Mouse (Mus musculus): ENCODE measurements at regions not wholly inside any gene's neighbourhood (a gene's known extent, or its start where the extent isn't known, plus 50 kb on each side); places are given as distances from the start of the nearest gene placed in this dataset.
"Not testable (repeated sequence)": the region's sequence is repeated elsewhere in the genome, so short reads cannot be mapped to it uniquely, and the experiment has no call there.

GRCm38 (mm10) chr17:49346701-49347100, 81.5 kb upstream of the Mocs1 start:
- Histone ChIP-seq H3K36me3 (replicated peaks) (no peaks in the 10 kb centered on the region), H3K9me3 (replicated peaks) (no peaks in the 10 kb centered on the region), H3K4me2 (no peak overlapping the region), H3K27me3 (no peaks in the 10 kb centered on the region), H3K4me1 (replicated peaks) (no peaks in the 10 kb centered on the region), H3K9ac (no peak overlapping the region), H3K4me3 (replicated peaks) (no peak overlapping the region), H3K27ac (replicated peaks) (no peak overlapping the region)
- no peak for ATAC-seq (ENCODE audit: insufficient read depth)
- 74% methylated on average over 5 of the region's 5 CpGs for WGBS (ENCODE audit: insufficient replicate concordance)

GRCm38 (mm10) chr17:49349328-49349727, 78.8 kb upstream of the Mocs1 start:
- Histone ChIP-seq H3K4me1 (replicated peaks) (no peaks in the 10 kb centered on the region), H3K36me3 (replicated peaks) (no peaks in the 10 kb centered on the region), H3K9me3 (replicated peaks) (no peaks in the 10 kb centered on the region), H3K27ac (replicated peaks) (no peak overlapping the region), H3K27me3 (no peaks in the 10 kb centered on the region), H3K4me3 (replicated peaks) (no peak overlapping the region), H3K4me2 (no peak overlapping the region), H3K9ac (no peak overlapping the region)
- no peak for ATAC-seq (ENCODE audit: insufficient read depth)
- WGBS (ENCODE audit: insufficient replicate concordance), result 75% methylated on average over 9 of the region's 9 CpGs

- Histone ChIP-seq H3K27me3 (no peaks in the 10 kb centered on the region), H3K4me3 (replicated peaks) (no peak overlapping the region), H3K9me3 (replicated peaks) (no peaks in the 10 kb centered on the region), H3K4me2 (no peak overlapping the region), H3K27ac (replicated peaks) (no peak overlapping the region), H3K9ac (no peak overlapping the region), H3K4me1 (replicated peaks) (no peaks in the 10 kb centered on the region), H3K36me3 (replicated peaks) (no peaks in the 10 kb centered on the region)
- no peak for ATAC-seq (ENCODE audit: insufficient read depth)
Observed at GRCm38 (mm10) chr17:49359212-49359611, 69.0 kb upstream of the Mocs1 start.

- not testable (repeated sequence) for H3K4me3 ChIP-seq (replicated peaks); H3K36me3 ChIP-seq (replicated peaks); H3K9me3 ChIP-seq (replicated peaks); ATAC-seq (ENCODE audit: insufficient read depth); H3K4me2 ChIP-seq; H3K27ac ChIP-seq (replicated peaks); H3K9ac ChIP-seq; H3K27me3 ChIP-seq; H3K4me1 ChIP-seq (replicated peaks)
- 55% methylated on average over 6 of the region's 6 CpGs for WGBS (ENCODE audit: insufficient replicate concordance)
Observed at GRCm38 (mm10) chr17:49360251-49360650, 67.9 kb upstream of the Mocs1 start.

- H3K27ac ChIP-seq (replicated peaks), result no peak overlapping the region
- H3K4me1 ChIP-seq (replicated peaks), result peaks cover 5% of the 10 kb centered on the region
- ATAC-seq (ENCODE audit: insufficient read depth), result no peak
- no peak overlapping the region for H3K9ac ChIP-seq
- no peaks in the 10 kb centered on the region for H3K9me3 ChIP-seq (replicated peaks)
- no peaks in the 10 kb centered on the region for H3K27me3 ChIP-seq
- no peak overlapping the region for H3K4me2 ChIP-seq
- WGBS (ENCODE audit: insufficient replicate concordance), result 42% methylated on average over 4 of the region's 4 CpGs
- H3K36me3 ChIP-seq (replicated peaks), result no peaks in the 10 kb centered on the region
- H3K4me3 ChIP-seq (replicated peaks), result no peak overlapping the region
Observed at GRCm38 (mm10) chr17:49367791-49368190, 60.4 kb upstream of the Mocs1 start.

GRCm38 (mm10) chr17:49368476-49369269, 59.5 kb upstream of the Mocs1 start:
- H3K27me3 ChIP-seq, result no peaks in the 10 kb centered on the region
- ATAC-seq (ENCODE audit: insufficient read depth), result peak; percentile 80
- peaks cover 5% of the 10 kb centered on the region for H3K4me1 ChIP-seq (replicated peaks)
- no peaks in the 10 kb centered on the region for H3K36me3 ChIP-seq (replicated peaks)
- H3K4me3 ChIP-seq (replicated peaks), result no peak overlapping the region
- H3K27ac ChIP-seq (replicated peaks), result peak overlapping the region; percentile 61; the same call in 1 of the 2 replicates
- no peak overlapping the region for H3K9ac ChIP-seq
- WGBS (ENCODE audit: insufficient replicate concordance), result 29% methylated on average over 2 of the region's 2 CpGs
- no peak overlapping the region for H3K4me2 ChIP-seq
- no peaks in the 10 kb centered on the region for H3K9me3 ChIP-seq (replicated peaks)

- no peak for ATAC-seq (ENCODE audit: insufficient read depth)
- H3K27ac ChIP-seq (replicated peaks), result no peak overlapping the region
- H3K27me3 ChIP-seq, result no peaks in the 10 kb centered on the region
- H3K4me1 ChIP-seq (replicated peaks), result no peaks in the 10 kb centered on the region
- no peak overlapping the region for H3K4me2 ChIP-seq
- WGBS (ENCODE audit: insufficient replicate concordance), result 45% methylated on average over 11 of the region's 11 CpGs
- H3K4me3 ChIP-seq (replicated peaks), result no peak overlapping the region
- H3K36me3 ChIP-seq (replicated peaks), result no peaks in the 10 kb centered on the region
- no peaks in the 10 kb centered on the region for H3K9me3 ChIP-seq (replicated peaks)
- H3K9ac ChIP-seq, result no peak overlapping the region
Observed at GRCm38 (mm10) chr17:49377626-49378025, 50.5 kb upstream of the Mocs1 start.

Measured in liver, embryonic 15.5 days (tissue).